Mouse (Mus musculus) megakaryocyte, embryonic 14.5 days (primary cell): ENCODE data around the gene Irf6. TPM values are rescaled to one million over a fixed set of nuclear protein-coding genes. Genes with fewer than 3 reads are reported as not detected.

Experiments used
- H3K27me3 ChIP-seq: replicated peaks from 2 replicates; pipeline ENCODE3; 2012; ENCODE audit warnings: inconsistent platforms
- H3K36me3 ChIP-seq: replicated peaks from 2 replicates; pipeline ENCODE3; 2012; ENCODE audit warnings: low read length, inconsistent platforms, mixed read lengths
- H3K4me1 ChIP-seq: 2 replicates; pipeline ENCODE4 v1.6.1; 2012; ENCODE audit warnings: inconsistent platforms
- H3K4me3 ChIP-seq: replicated peaks from 2 replicates; pipeline ENCODE3; 2012; ENCODE audit warnings: moderate library complexity, mild to moderate bottlenecking, inconsistent platforms
- H3K9me3 ChIP-seq: 2 replicates; pipeline ENCODE4 v1.6.1; 2012; ENCODE audit warnings: inconsistent platforms
- FLI1 ChIP-seq: IDR thresholded peaks from 2 replicates; pipeline ENCODE4 v1.6.1; 2012; ENCODE audit warnings: low read length, inconsistent platforms, mixed read lengths
- GATA1 ChIP-seq: IDR thresholded peaks from 3 replicates; pipeline ENCODE4 v1.6.1; 2012; ENCODE audit warnings: mixed read lengths, low read length, inconsistent platforms, borderline replicate concordance
- polyA plus RNA-seq: library from polyadenylated mRNA; stranded (reverse); fragments of >175 nt; gene quantifications from 2 replicates; pipeline ENCODE4 v1.2.3, GENCODE M21; 2012; ENCODE audit warnings: low replicate concordance; ENCODE audit not compliant: insufficient read depth

Irf6 gene
- polyA plus RNA-seq, 1 experiment: not detected

- H3K4me1 ChIP-seq: peaks cover 91% of the 10 kb centered on the region
- no peak for TF ChIP-seq FLI1
- TF ChIP-seq GATA1: no peak
- no peaks in the 10 kb centered on the region for H3K27me3 ChIP-seq
- H3K9me3 ChIP-seq: no peaks in the 10 kb centered on the region
- H3K36me3 ChIP-seq: peaks cover 73% of the 10 kb centered on the region
- H3K4me3 ChIP-seq: no peak overlapping the region
Observed at GRCm38 (mm10) chr1:193195169-193195810, 42.4 kb downstream of the Irf6 start.

GRCm38 (mm10) chr1:193197494-193198205 lies 44.7 kb downstream of the Irf6 start:
- peaks cover 94% of the 10 kb centered on the region for H3K4me1 ChIP-seq
- TF ChIP-seq FLI1 (no peak), GATA1 (no peak)
- no peaks in the 10 kb centered on the region for H3K9me3 ChIP-seq
- H3K36me3 ChIP-seq: peaks cover 62% of the 10 kb centered on the region
- no peaks in the 10 kb centered on the region for H3K27me3 ChIP-seq
- H3K4me3 ChIP-seq: no peak overlapping the region

GRCm38 (mm10) chr1:193198312-193198711 lies 45.4 kb downstream of the Irf6 start:
- Histone ChIP-seq H3K36me3 (peaks cover 57% of the 10 kb centered on the region), H3K9me3 (no peaks in the 10 kb centered on the region), H3K27me3 (no peaks in the 10 kb centered on the region), H3K4me1 (peaks cover 88% of the 10 kb centered on the region), H3K4me3 (peak overlapping the region; percentile 14)
- TF ChIP-seq FLI1 (no peak), GATA1 (no peak)

GRCm38 (mm10) chr1:193200640-193201382 lies 47.9 kb downstream of the Irf6 start:
- H3K4me3 ChIP-seq: peak overlapping the region; percentile 90
- H3K9me3 ChIP-seq: no peaks in the 10 kb centered on the region
- peaks cover 32% of the 10 kb centered on the region for H3K36me3 ChIP-seq
- H3K27me3 ChIP-seq: no peaks in the 10 kb centered on the region
- peaks cover 69% of the 10 kb centered on the region for H3K4me1 ChIP-seq
- TF ChIP-seq FLI1 (no peak), GATA1 (no peak)

- TF ChIP-seq FLI1 (no peak), GATA1 (no peak)
- H3K4me3 ChIP-seq: peak within 1 kb of the TSS; percentile 90
Observed at GRCm38 (mm10) chr1:193201383-193201778, 48.5 kb downstream of the Irf6 start, which contains the start of gene Traf3ip3. Gene Traf3ip3 (minus strand): TSS chr1:193201703.

GRCm38 (mm10) chr1:193203821-193204220 lies 50.9 kb downstream of the Irf6 start:
- TF ChIP-seq FLI1: no peak
- TF ChIP-seq GATA1: no peak
- Histone ChIP-seq H3K4me1 (peaks cover 53% of the 10 kb centered on the region), H3K27me3 (no peaks in the 10 kb centered on the region), H3K9me3 (no peaks in the 10 kb centered on the region), H3K4me3 (no peak overlapping the region), H3K36me3 (peaks cover 6% of the 10 kb centered on the region)

More at GRCm38 (mm10) chr1:193201383-193201778, 48.5 kb downstream of the Irf6 start, which contains the start of gene Traf3ip3:
- H3K36me3 ChIP-seq: peaks cover 26% of the 10 kb centered on the region
- H3K9me3 ChIP-seq: no peaks in the 10 kb centered on the region
- peaks cover 64% of the 10 kb centered on the region for H3K4me1 ChIP-seq
- H3K27me3 ChIP-seq: no peaks in the 10 kb centered on the region

- Histone ChIP-seq H3K4me3 (no peak overlapping the region), H3K36me3 (no peaks in the 10 kb centered on the region), H3K9me3 (no peaks in the 10 kb centered on the region), H3K27me3 (no peaks in the 10 kb centered on the region), H3K4me1 (peaks cover 36% of the 10 kb centered on the region)
- TF ChIP-seq FLI1 (no peak), GATA1 (no peak)
Observed at GRCm38 (mm10) chr1:193205431-193205830, 52.5 kb downstream of the Irf6 start.

- TF ChIP-seq FLI1 (no peak), GATA1 (no peak)
- Histone ChIP-seq H3K36me3 (no peaks in the 10 kb centered on the region), H3K27me3 (peaks cover 2% of the 10 kb centered on the region), H3K4me1 (peaks cover 22% of the 10 kb centered on the region), H3K9me3 (no peaks in the 10 kb centered on the region), H3K4me3 (no peak within 1 kb of the TSS)
Observed at GRCm38 (mm10) chr1:193207503-193207902, 54.6 kb downstream of the Irf6 start, which contains the start of gene Lamb3. Gene Lamb3 (plus strand): TSS chr1:193207699.

GRCm38 (mm10) chr1:193208178-193208577 lies 55.3 kb downstream of the Irf6 start:
- H3K9me3 ChIP-seq: no peaks in the 10 kb centered on the region
- peaks cover 2% of the 10 kb centered on the region for H3K27me3 ChIP-seq
- H3K4me3 ChIP-seq: no peak overlapping the region
- H3K36me3 ChIP-seq: no peaks in the 10 kb centered on the region
- TF ChIP-seq GATA1 (no peak), FLI1 (no peak)
- peaks cover 22% of the 10 kb centered on the region for H3K4me1 ChIP-seq
